Mouse (Mus musculus): ENCODE results near the gene Dnmbp.

The Dnmbp gene

DNA sequence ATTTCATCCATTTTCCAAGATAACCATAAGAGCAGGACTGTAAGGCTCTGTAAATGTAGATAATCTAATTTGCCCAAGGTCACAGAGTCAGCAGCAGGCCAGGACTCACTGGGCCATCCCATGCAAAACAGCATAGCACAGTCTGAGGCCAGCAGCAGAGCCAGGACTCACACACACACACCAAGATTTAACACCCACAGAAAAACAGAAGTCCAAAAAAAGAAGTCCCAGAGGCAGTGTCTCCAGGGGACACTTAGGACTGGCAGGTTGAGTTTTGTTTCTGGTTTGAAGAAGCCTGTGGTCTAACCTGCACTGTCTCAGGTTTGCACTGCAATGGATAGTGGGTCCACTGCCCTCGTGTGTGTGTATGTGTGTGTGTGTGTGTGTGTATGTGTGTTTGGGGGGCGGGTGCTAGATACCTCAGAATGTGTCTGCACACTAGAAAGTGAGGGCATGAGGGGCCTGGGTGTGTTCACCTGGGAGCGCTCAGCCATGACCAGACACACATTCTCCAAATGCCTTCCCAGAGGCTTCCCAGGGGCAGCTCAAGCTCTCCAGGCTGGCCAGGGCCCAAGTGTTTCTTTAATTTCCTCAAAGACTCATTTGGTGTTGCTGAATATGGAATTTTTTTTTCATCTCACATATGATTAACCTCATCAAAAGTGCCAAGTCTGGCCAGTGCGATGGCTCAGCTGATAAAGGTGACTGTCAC, 27.1 kb downstream of the Dnmbp start:
- DNase-seq (ENCODE audit: low spot score), result no peak

DNA sequence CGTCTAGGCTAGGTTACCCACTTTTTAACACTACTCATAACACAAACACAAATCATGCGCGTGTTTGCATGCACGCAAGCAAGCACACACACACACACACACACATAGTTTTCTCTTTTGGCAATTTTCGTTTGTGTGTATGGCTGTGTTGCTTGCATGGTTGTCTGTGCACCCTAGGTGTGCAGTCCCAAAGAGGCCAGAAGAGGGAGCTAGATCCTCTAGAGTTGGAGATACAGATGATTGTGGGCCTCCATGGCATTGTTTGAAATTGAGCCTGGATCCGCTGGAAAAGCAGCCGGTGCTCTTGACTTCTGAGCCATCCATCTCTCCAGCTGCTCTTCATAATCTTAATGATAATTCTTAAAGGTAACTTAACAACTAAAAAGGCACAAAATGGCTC, 33.5 kb downstream of the Dnmbp start:
- DNase-seq (ENCODE audit: low spot score), result no peak

DNA sequence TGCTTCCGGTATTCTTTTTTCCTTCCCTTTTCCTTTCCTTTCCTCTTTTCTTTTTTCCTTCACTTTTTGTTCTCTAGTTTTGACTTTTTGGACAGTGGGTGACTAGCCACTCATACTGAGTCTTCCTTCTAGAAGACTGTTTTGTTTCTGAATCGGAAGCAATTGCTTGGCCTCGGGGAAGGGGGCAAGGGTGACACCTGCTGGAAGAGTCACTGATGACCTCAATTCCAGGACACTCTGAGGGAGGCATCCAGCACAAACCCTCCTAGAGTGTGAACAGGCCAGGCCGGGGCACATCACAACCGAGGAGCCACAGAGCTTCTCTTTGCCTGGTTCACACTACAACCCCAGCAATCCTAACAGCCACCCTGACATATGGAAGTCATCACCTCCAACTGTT, 34.0 kb downstream of the Dnmbp start:
- peak; percentile 63 for DNase-seq (ENCODE audit: low spot score)

DNA sequence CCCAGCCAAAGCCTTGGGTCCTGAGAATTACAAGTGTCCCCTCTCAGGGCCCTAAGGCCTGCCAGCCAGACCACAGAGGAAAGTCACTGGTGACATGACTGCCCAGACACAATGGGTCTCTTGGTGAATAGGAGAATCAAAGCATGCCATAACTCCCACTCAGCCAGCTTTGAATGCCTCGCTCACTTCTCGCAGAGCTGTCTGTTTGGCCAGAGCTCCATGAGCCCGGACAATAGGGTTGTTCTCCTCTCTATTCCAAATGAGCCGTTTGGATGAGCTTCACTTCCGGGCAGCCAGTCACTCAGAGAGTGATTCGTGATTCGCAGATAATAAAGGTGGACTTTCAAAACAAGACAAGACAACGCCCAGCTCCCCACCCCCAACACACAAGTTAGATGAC, 34.9 kb downstream of the Dnmbp start:
- no peak for DNase-seq (ENCODE audit: low spot score)

DNA sequence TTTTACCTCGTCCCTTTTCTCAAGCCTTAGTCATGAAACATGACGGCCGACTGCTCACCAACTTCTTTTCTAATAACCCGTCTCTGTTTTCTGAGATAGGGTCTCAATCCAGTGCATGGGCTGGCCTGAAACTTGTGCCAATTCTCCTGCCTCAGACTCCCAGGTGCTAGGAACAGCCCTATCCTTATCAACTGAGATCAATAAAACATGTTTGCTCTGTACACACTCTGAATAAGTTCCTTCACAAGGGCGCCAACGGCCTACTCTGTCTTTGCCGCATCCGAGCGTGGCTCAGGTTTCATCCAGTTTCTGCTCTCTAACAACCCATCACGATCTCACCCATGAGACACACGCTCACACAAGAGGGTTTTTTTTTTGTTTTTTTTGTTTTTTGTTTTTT, 35.7 kb downstream of the Dnmbp start:
- DNase-seq (ENCODE audit: low spot score), result no peak

DNA sequence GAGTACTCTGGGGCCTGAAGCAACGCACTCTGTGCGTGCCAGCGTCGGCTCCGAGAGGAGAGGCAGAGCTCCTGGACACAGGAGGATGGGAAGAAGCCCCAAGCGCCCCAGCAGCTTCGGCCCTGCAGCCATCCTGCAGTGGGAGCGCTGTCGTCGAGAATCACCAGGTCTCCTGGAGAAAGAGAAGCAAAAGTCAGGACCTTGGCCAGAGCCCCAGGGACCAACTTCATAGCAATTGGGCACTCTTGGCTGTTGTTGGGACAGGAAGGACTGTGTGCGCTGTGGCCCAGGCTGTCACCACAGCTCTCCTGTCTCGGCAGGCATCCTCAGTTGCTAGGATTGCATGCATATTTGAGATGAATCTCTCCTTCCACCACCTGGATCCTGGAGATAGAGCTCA, 37.1 kb downstream of the Dnmbp start:
- no peak for DNase-seq (ENCODE audit: low spot score)

GRCm38 (mm10) chr19:43900690-43901089, 39.3 kb downstream of the Dnmbp start:
- DNase-seq (ENCODE audit: low spot score), result no peak

DNA sequence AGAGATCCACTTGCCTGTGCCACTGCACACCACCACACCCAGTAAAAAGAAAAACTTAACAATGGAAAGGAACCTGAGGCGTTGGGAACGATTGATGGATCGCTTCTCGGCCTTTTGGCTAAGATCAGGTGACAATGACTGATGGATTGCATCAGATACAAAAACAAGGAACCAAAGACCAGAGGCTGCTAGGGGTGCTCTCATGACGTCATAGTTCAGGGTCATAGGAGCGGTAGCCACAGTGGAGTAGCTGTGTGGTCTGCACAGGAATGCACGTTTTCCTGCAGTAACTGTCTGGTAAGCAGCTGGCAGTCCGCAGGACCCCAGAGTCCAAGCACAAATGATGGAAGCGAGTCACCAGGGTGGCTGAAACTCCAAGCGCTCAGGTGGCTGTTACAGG, 41.4 kb downstream of the Dnmbp start:
- no peak for DNase-seq (ENCODE audit: low spot score)

DNA sequence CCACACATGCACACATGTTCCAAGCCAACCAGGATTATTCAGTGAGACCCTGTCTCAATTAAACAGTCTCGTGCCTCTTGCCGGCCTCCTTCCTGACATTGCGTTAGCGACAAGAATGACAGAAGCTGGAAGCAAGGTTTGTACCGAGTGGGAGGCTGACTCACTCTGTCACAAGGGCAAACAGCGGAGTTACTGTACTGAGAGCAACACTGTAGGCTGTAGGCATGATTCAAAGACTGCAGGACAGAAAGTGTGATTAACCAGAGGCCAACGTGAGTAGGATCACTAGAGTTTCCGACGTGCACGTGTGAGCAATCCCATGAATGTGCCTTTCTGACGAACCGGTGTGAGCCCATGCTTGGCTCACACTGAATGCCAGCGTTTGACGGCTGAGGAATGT, 43.5 kb downstream of the Dnmbp start:
- DNase-seq (ENCODE audit: low spot score), result no peak

DNA sequence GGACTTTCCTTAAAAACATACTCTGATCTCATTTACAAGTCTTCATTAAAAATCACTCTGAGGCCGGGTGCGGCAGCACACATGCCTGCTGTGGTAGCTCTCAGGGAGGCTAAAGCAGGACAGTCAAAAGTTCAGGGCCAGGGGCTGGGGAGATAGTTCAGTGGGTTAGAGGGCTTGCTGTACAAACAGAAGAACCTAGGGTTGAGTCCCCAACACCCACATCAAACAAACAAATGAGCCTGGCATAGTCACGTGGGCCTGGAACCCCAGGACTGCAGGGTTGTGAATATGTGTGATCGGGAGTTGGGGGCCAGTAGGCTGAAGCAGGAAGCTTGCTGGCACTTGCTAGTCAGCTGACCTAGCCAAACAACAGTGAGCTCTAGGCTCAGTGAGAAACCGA, 44.0 kb downstream of the Dnmbp start:
- DNase-seq (ENCODE audit: low spot score), result no peak

DNA sequence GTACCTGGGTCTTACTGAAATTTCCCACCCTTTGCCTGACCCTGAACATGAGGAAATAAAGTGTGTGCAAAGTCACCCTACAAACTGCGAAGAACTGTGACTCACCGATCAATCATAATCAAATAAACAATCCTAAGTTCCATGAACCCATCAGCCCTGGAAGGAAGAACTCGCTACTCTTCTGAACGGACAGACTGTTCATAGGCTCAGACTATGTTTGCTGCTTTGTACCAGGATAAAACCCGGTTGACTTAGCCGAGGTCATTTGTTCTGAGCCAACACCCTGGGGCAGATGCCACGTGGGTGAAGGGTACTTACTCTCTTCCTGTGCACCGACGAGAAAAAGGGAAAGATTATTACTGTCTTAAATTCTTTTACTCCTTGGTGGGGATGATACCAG, 45.2 kb downstream of the Dnmbp start:
- DNase-seq (ENCODE audit: low spot score), result no peak

DNA sequence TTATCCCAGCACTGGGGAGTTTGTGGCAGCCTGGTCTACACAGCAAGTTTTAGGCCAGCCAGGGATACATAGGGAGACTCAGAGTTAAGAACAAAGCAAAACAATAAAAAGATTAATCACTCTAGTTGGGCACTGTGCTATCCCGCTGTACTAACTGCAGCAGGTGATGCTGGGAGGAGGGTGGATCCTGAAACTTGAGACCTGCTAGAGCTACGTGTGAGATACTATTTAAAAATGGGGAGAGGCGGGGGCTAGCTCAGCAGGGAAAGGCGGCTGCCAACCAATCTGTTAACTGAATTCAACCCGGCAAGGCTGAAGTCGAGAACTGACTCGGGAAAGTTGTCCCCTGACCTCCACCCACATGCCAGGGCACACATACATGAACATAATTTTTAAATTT, 45.9 kb downstream of the Dnmbp start:
- no peak for DNase-seq (ENCODE audit: low spot score)

DNA sequence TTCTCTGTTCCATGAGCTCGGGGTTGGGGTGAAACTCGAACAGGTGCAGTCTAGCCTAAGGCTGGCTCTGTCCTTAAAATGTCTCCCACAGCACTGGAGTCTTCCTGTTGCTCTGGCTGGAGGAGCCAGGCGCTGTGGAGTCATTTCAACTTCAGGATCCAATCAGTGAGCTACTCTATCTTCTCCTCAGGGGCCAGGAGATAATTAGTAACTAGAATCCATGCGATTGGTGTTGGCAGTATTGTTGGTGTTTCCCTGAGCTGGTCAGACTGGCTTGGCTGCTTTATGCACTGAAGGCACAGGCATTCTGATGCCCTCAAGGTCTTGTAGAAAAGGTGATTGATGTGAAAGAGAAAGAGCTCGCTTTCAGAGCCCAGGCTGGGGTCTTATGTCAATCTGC, 49.5 kb downstream of the Dnmbp start:
- DNase-seq (ENCODE audit: low spot score), result peak; percentile 79

- no peak for DNase-seq (ENCODE audit: low spot score)
Observed at GRCm38 (mm10) chr19:43887725-43888124, 52.3 kb downstream of the Dnmbp start.

DNA sequence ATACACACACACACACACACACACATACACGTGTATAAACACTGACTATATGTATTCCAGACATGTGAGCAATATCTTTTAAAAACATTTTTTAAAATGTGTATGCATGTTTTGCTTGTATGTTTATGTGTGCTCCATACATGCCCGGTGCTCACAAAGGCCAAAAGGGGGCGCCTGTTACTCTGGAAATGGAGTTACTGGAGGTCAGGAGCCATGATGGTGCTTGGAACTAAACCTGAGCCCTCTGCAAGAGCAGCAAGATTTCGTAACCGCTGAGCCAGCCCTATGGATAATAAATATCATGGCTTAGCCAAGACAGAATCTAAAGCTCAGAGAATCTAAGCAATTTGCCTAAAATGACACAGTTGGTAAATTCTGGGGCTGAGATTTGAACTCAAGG, 52.7 kb downstream of the Dnmbp start:
- no peak for DNase-seq (ENCODE audit: low spot score)

DNA sequence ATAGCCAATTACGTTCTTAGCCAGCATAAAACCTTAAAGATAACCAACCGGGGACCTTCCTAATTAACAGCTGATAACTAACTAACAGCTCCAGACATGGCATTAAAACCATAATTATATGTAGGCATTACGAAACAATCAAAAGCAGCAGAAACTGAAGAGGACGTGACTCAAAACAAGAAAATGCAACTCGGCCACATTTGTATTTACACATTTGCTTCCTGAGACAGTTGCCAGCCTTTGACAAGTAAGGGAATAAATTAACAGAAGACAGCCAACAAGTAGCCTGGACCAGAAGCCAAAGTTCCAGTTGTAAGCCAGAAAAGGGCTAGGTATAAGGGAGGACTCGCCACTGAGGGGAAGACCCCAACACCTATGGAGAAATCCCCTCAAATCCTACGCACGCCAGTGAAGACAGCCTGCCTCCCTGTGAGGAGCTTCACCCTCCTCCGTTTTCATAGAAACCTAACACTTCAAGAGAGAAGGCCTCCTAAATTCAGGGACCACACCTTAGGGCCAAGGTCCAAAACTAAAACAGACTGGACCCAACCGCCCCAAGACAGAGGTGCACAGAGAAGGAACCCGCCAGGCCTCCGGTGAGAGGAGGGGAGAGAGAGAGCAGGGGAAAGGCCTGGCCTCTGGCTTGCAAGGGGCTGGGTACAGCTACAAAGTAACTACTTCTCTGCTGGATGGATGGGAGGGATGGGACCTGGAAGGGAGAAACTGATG, 53.5 kb downstream of the Dnmbp start:
- no peak for DNase-seq (ENCODE audit: low spot score)

DNA sequence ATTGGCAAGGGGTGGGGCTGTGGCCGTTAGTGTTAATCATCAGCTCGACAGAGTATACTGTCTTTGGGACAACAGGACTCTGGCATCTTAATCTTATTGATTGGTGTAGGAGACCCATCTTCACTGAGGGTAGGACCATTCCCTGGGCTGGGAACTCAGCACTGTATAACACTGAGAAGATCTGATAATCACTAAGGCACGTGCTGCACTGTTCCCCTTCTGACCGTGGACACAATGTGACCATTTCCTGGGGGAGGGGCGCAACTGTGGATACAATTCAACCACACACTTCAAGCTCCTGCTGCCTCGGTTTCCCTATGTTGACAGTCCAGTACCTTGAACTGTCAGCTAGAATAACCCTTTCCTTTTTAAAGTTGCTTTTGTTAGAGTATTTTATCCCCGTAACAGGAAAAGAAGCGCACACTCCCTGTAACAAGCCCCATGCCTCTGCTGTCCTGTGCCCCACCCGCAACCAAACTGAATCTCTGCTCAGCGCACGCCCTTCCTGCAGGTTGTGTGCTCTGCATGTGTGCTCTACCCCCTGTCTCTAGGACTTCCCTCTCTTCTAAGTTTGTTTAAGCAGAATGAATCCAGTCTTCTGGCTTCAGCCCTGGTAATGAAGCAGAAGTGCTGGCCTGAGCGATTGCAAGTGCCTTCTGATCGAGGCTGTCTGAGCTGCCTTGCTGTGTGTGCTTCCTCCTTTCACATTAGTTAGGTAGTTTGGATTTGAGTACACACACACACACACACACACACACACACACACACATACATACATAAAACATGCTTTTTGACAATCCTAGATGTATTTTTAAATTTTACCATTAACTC, 55.1 kb downstream of the Dnmbp start:
- no peak for DNase-seq (ENCODE audit: low spot score)

- no peak for DNase-seq (ENCODE audit: low spot score)
Observed at GRCm38 (mm10) chr19:43882895-43883573, 57.0 kb downstream of the Dnmbp start.

DNA sequence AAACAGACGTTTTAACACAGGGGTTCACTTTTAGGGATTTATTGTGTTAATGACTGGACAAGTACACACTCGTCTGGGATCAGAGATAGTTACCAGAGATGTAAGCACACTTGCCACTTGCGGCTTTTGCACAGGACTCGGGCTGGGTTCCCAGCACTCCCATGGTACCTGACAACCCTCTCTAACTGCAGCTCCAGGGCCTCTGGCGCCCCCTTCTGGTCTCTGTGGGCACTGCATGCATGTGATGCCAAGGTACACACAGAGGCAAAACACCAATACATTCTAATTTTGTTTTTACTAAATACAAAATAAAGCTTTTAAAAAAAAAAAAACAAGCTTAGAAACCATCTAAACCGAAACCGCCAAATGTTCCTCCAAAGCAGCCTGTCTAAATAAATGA, 58.4 kb downstream of the Dnmbp start:
- DNase-seq (ENCODE audit: low spot score), result no peak

- DNase-seq (ENCODE audit: low spot score), result no peak
Observed at GRCm38 (mm10) chr19:43880420-43880819, 59.6 kb downstream of the Dnmbp start.

- peak; percentile 74 for DNase-seq (ENCODE audit: low spot score)
Observed at GRCm38 (mm10) chr19:43879401-43880212, 60.4 kb downstream of the Dnmbp start.

Measured in urinary bladder, postnatal 14 days (tissue).